Mouse (Mus musculus) ES-E14 (cell line): ENCODE results near the gene Psd. TPM values are rescaled to one million over a fixed set of nuclear protein-coding genes. Genes with fewer than 3 reads are reported as not detected.

Experiments used
- DNase-seq: peaks from one replicate; pipeline ENCODE4 v3.0.0-alpha.2; 2013; ENCODE audit warnings: low read depth, low spot score
- H3K27ac ChIP-seq: 2 replicates; pipeline ENCODE4 v1.5.1; 2012; ENCODE audit warnings: low read depth, mild to moderate bottlenecking, low read length, moderate library complexity, mixed read lengths; ENCODE audit not compliant: poor library complexity, insufficient read depth, severe bottlenecking
- H3K36me3 ChIP-seq: 2 replicates; pipeline ENCODE4 v1.6.1; 2012; ENCODE audit warnings: mild to moderate bottlenecking, low read length, moderate library complexity, mixed read lengths; ENCODE audit not compliant: control insufficient read depth, poor library complexity, insufficient read depth, severe bottlenecking
- H3K4me1 ChIP-seq, 2 experiments: fragments of 150-350 bp in 1 of 2; sonication (generic) in 1 of 2; 2 replicates each; pipeline ENCODE4 v1.6.1; 2012; ENCODE audit warnings: low read length in 2 of 2, mild to moderate bottlenecking in 1 of 2, mixed read lengths in 1 of 2; ENCODE audit not compliant: control insufficient read depth in 2 of 2, insufficient read depth in 2 of 2, poor library complexity in 1 of 2
- H3K4me3 ChIP-seq, 2 experiments: fragments of 150-350 bp in 1 of 2; sonication (generic) in 1 of 2; 2 replicates each; pipeline ENCODE4 v1.5.1; 2012; ENCODE audit warnings: low read length in 2 of 2, low read depth in 1 of 2, mild to moderate bottlenecking in 1 of 2, mixed read lengths in 1 of 2; ENCODE audit not compliant: insufficient read depth in 1 of 2, poor library complexity in 1 of 2, severe bottlenecking in 1 of 2
- H3K9ac ChIP-seq: 2 replicates; pipeline ENCODE4 v1.6.1; 2012; ENCODE audit warnings: low read depth, mild to moderate bottlenecking, low read length, mixed read lengths; ENCODE audit not compliant: poor library complexity, insufficient read depth, severe bottlenecking
- H3K9me3 ChIP-seq: fragments of 150-350 bp; sonication (generic); 2 replicates; pipeline ENCODE4 v1.6.1; 2012; ENCODE audit warnings: low read depth, mild to moderate bottlenecking, low read length; ENCODE audit not compliant: control insufficient read depth, insufficient read depth
- CHD2 ChIP-seq: IDR thresholded peaks from 2 replicates; pipeline ENCODE4 v1.6.1; 2014; ENCODE audit warnings: mild to moderate bottlenecking, low read depth, low read length, inconsistent platforms
- HCFC1 ChIP-seq: IDR thresholded peaks from 2 replicates; pipeline ENCODE4 v1.6.1; 2012; ENCODE audit warnings: low read length, inconsistent platforms, borderline replicate concordance; ENCODE audit not compliant: insufficient read depth
- MAFK ChIP-seq: IDR thresholded peaks from 2 replicates; pipeline ENCODE4 v1.6.1; 2014; ENCODE audit warnings: mild to moderate bottlenecking, low read depth, low read length, inconsistent platforms; ENCODE audit not compliant: insufficient read depth
- ZC3H11A ChIP-seq: IDR thresholded peaks from 2 replicates; pipeline ENCODE4 v1.6.1; 2012; ENCODE audit warnings: low read depth, mild to moderate bottlenecking, inconsistent platforms, low read length, borderline replicate concordance
- ZNF384 ChIP-seq: IDR thresholded peaks from 2 replicates; pipeline ENCODE4 v1.6.1; 2012; ENCODE audit warnings: low read depth, low read length, inconsistent platforms
- in situ Hi-C, 2 experiments: fragments of 600-800 bp; cut with MboI; formaldehyde crosslinking; loops; one replicate each; pipeline ENCODE4 v1.15.1; 2025; ENCODE audit warnings: low sequenced_read_pairs in 2 of 2, inconsistent platforms in 1 of 2; ENCODE audit not compliant: unreplicated experiment in 2 of 2
- total RNA-seq: library from RNA; depleted of rRNA; stranded (reverse); fragments of 300-350 nt; gene quantifications from 2 replicates; pipeline ENCODE4 v1.2.3, GENCODE M21; 2012

The Psd gene
- total RNA-seq, 1 experiment, result 2.4 TPM

- no peak for TF ChIP-seq CHD2
- TF ChIP-seq ZC3H11A, result no peak
- no peak for TF ChIP-seq HCFC1
- H3K9ac ChIP-seq, result 0 out of 2 replicates have a peak overlapping the region, but pooled peaks have one; percentile 32
- H3K27ac ChIP-seq, result no peak overlapping the region
- H3K4me3 ChIP-seq, result peak overlapping the region; percentile 57 to 66; a peak in 3 of 4 replicates
- in situ Hi-C loops, result no loop called here
- H3K9me3 ChIP-seq, result no peaks in the 10 kb centered on the region
- no peaks in the 10 kb centered on the region for H3K36me3 ChIP-seq
- H3K4me1 ChIP-seq, result peaks cover 0 to 13% of the 10 kb centered on the region in 2 experiments; a peak in 1 of 4 replicates
- DNase-seq, result no peak
Observed at GRCm38 (mm10) chr19:46317546-46317885, 9.4 kb downstream of the Psd start.

DNA sequence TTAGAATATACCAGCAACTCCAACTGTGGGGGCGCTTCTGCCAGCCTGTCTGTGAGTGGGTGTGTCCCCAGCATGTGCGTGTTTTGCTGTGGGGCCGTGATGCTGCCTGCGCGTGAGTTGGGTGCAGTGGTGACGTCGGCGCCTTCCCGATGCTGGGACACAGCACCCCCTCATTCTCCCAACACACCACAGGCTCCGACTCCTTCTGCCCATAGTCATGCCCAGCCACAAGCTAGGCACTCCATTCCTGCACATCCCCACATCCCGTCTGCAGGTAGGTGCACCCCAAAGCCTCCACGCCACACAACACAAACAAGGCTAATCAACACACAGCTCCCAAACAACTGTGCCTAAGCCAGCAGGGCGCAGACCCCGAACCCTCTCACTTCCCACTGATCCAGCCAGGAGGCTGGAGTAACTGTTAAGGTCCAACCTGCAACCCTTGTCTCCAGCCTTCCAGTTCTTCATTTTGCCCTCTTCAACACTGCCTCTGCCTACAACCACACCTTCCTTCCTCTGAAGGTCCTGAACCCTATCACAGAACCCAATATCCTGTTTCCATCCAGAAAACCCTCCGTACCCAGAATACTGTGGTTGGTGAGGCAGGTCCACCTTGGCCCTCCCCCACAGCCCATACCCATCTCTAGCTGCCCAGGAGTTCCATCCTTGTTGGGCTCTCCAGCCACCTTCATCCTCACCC, 10.0 kb downstream of the Psd start:
- in situ Hi-C loops, result no loop called here
- Histone ChIP-seq H3K36me3 (no peaks in the 10 kb centered on the region), H3K27ac (no peak overlapping the region), H3K4me3 (peak overlapping the region; percentile 57 to 66; a peak in 3 of 4 replicates), H3K9ac (no peak overlapping the region), H3K4me1 (peaks cover 0 to 13% of the 10 kb centered on the region in 2 experiments; a peak in 1 of 4 replicates), H3K9me3 (no peaks in the 10 kb centered on the region)
- DNase-seq, result no peak
- TF ChIP-seq ZNF384 (no peak), MAFK (no peak), CHD2 (no peak), HCFC1 (no peak), ZC3H11A (no peak)

- no peaks in the 10 kb centered on the region for H3K9me3 ChIP-seq
- no peak for DNase-seq
- H3K4me3 ChIP-seq, result no peak overlapping the region
- H3K27ac ChIP-seq, result no peak overlapping the region
- H3K9ac ChIP-seq, result no peak overlapping the region
- TF ChIP-seq ZNF384, result no peak
- no peak for TF ChIP-seq CHD2
- no peak for TF ChIP-seq ZC3H11A
- TF ChIP-seq HCFC1, result no peak
- no peak for TF ChIP-seq MAFK
- peaks cover 0 to 13% of the 10 kb centered on the region in 2 experiments; a peak in 1 of 4 replicates for H3K4me1 ChIP-seq
- H3K36me3 ChIP-seq, result no peaks in the 10 kb centered on the region; the same call in 1 of the 2 replicates
- in situ Hi-C loops, result no loop called here
Observed at GRCm38 (mm10) chr19:46315752-46316610, 11.0 kb downstream of the Psd start.

- in situ Hi-C loops, result no loop called here
- Histone ChIP-seq H3K4me1 (peaks cover 0 to 13% of the 10 kb centered on the region in 2 experiments; a peak in 1 of 4 replicates), H3K4me3 (no peak overlapping the region), H3K9ac (no peak overlapping the region), H3K36me3 (peaks cover 2% of the 10 kb centered on the region; the same call in 1 of the 2 replicates), H3K27ac (no peak overlapping the region), H3K9me3 (no peaks in the 10 kb centered on the region)
- TF ChIP-seq CHD2, result no peak
- TF ChIP-seq ZC3H11A, result no peak
- no peak for TF ChIP-seq MAFK
- no peak for TF ChIP-seq HCFC1
- TF ChIP-seq ZNF384, result no peak
- DNase-seq, result no peak
Observed at GRCm38 (mm10) chr19:46314872-46315742, 11.8 kb downstream of the Psd start.
